Mouse (Mus musculus) lung, adult 2 months (tissue): ENCODE measurements around the gene Kcnn1. TPM values are rescaled to one million over a fixed set of nuclear protein-coding genes. Genes with fewer than 3 reads are reported as not detected.

Experiments used
- DNase-seq: peaks from one replicate; pipeline ENCODE4 v3.0.0; 2022
- H3K4me1 ChIP-seq: fragments of 200-500 bp; 2 replicates; pipeline ENCODE4 v1.6.1; 2011; ENCODE audit warnings: low read length; ENCODE audit not compliant: control insufficient read depth, insufficient read depth
- H3K4me3 ChIP-seq: fragments of 200-500 bp; replicated peaks from 2 replicates; pipeline ENCODE3; 2011; ENCODE audit warnings: low read depth, mild to moderate bottlenecking, control low read depth, low read length; ENCODE audit errors: extremely low read depth
- CTCF ChIP-seq: fragments of 200-500 bp; IDR thresholded peaks from 2 replicates; pipeline ENCODE4 v1.5.1; 2011; ENCODE audit warnings: mild to moderate bottlenecking, low read length, control low read depth; ENCODE audit not compliant: insufficient read depth
- POLR2A ChIP-seq: fragments of 200-500 bp; IDR thresholded peaks from 2 replicates; pipeline ENCODE4 v1.6.1; 2011; ENCODE audit warnings: low read depth, mild to moderate bottlenecking, control low read depth, low read length, borderline replicate concordance; ENCODE audit errors: extremely low read depth
- WGBS: fragments of 180-500 bp; shearing (Covaris S2); methylation state at CpG from one replicate; pipeline ENCODE4 v1.1.7; 2018; 5-methylcytosine and 5-hydroxymethylcytosine counted together
- polyA plus RNA-seq: library from polyadenylated mRNA; depleted of rRNA; stranded (reverse); fragments of >200 nt; gene quantifications from 2 replicates; pipeline ENCODE4 v1.2.3, GENCODE M21; 2012

The Kcnn1 gene
- polyA plus RNA-seq, 1 experiment, result 5.0 TPM

- no peak for DNase-seq
- Histone ChIP-seq H3K4me3 (no peak overlapping the region), H3K4me1 (peaks cover 3% of the 10 kb centered on the region)
- 39% methylated on average over 12 of the region's 12 CpGs for WGBS
- peak; percentile 68 for TF ChIP-seq CTCF
- TF ChIP-seq POLR2A, result 0 out of 2 replicates have a peak, but pooled peaks have one; percentile 10
Measured at GRCm38 (mm10) chr8:70893656-70894384, 30.8 kb upstream of the Kcnn1 start.

GRCm38 (mm10) chr8:70892896-70893655, 30.0 kb upstream of the Kcnn1 start:
- no peak for DNase-seq
- Histone ChIP-seq H3K4me1 (peaks cover 3% of the 10 kb centered on the region), H3K4me3 (no peak overlapping the region)
- 40% methylated on average over 20 of the region's 20 CpGs for WGBS
- TF ChIP-seq CTCF (no peak), POLR2A (no peak; the same call in 1 of the 2 replicates)

DNA sequence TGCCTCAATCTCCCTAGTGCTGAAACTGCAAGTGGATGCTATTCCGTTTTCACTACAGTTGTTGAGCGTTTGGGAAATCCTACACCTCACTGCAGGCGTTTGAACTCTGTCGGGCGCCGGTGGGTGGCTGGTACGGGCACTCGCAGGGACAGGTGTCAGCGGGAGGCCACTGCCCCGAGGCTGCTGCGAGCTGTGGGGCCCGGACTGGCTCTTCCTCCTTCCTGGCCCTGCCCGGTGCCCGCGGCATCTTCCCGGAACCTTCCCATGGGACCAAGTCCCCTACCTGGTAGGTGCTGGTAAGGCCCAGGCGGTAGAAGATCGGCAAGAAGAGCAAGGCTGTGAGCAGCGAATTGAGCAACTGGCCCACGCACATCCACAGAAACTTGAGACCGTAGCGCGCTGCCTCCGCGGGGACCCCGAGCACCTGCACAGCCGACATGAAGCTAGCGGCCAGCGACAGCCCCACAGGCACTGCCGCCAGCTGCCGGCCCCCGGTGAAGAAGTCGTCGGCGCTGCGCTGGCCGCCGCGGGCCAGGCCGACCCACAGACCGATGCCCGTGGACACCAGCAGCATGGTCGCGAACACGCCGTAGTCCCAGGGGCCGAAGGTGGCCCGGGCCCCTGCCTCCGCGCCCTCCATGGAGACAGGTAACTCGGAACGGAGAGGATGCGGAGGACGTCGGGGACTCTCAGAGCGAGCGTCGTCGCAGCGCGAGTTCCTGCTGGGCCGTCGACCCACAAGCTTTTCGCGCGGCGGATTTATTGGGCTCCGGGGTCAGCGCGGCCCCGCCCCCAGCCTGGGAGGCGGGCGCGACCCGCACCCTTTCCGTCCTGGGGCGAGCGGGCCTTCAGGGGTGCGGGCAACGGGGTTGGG, 29.2 kb upstream of the Kcnn1 start, which contains the start of gene Slc5a5:
Gene Slc5a5 (minus strand): TSS at position 736 of the 874 bp plus-strand sequence.
- H3K4me3 ChIP-seq, result no peak within 1 kb of the TSS
- H3K4me1 ChIP-seq, result peaks cover 3% of the 10 kb centered on the region
- WGBS, result 12% methylated on average over 80 of the region's 80 CpGs
- DNase-seq, result no peak
- TF ChIP-seq POLR2A (no peak), CTCF (no peak)

DNA sequence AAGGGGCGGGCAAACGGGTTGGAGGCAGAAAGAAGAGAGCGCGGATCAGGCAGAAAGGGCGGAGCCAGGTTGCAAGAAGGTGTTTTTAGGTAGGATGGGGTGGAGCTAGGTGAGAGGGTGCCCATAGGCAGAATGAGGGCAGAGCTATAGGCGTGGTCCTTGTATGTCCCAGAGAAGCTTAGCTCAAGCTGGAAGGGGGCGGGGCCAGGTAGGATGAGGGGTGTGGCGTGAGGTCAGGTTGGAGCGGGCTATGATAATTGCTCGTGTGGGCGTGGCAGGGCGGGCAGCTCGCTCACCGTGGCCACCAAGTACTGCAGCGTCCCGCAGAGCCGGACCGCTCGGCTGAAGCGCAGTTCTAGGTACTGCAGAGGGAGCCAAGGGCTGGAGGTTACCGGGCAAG, 28.3 kb upstream of the Kcnn1 start:
- 17% methylated on average over 20 of the region's 21 CpGs for WGBS
- TF ChIP-seq CTCF, result no peak
- TF ChIP-seq POLR2A, result no peak
- DNase-seq, result peak; percentile 66
- H3K4me3 ChIP-seq, result no peak overlapping the region
- H3K4me1 ChIP-seq, result peaks cover 3% of the 10 kb centered on the region

DNA sequence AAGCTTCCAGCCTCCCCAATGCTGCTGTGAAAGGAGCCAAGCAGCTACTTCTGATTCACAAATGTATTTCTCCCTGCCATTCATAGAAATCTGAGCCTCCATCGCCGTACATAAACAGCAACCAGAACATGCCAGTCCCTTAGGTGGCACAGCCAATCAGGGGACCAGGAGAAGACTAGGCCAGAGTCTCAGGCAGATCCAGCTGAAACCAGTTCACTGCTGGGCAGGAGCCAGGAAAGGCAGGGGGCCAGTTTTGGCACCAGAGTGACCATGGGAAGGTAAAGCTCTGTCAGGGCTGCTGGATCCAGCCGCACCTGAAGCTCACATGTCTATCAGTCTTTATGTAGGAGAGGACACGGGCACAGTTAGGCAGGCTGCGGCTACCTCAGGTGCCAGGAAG, 27.6 kb upstream of the Kcnn1 start:
- TF ChIP-seq CTCF, result no peak
- 86% methylated on average over 5 of the region's 5 CpGs for WGBS
- H3K4me1 ChIP-seq, result no peaks in the 10 kb centered on the region
- no peak overlapping the region for H3K4me3 ChIP-seq
- DNase-seq, result no peak

DNA sequence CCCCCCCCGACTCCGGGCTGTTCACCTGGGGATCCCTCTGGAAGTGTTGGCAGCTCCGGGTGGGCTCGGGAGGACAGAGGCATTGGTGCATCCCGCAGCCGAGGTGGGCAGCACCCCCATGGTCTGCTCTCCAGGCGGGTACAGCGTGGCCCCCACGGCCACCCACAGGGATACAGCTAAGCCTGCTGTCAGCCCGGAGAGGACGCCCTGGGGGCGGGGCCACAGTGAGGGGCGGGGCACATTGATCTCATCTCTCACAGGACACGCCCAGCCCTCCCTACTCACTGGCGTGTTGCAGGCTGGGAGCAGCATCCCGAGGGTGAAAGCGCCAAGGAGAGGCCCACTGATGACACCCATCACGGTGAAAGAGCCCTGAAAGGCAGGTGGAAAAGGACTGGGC, 24.6 kb upstream of the Kcnn1 start:
- Histone ChIP-seq H3K4me1 (no peaks in the 10 kb centered on the region), H3K4me3 (no peak overlapping the region)
- WGBS, result 12% methylated on average over 18 of the region's 18 CpGs
- DNase-seq, result no peak
- no peak for TF ChIP-seq CTCF
- no peak for TF ChIP-seq POLR2A

- WGBS, result 16% methylated on average over 12 of the region's 12 CpGs
- DNase-seq, result peak; percentile 10
- no peak for TF ChIP-seq POLR2A
- TF ChIP-seq CTCF, result no peak
Measured at GRCm38 (mm10) chr8:70885612-70886011, 22.6 kb upstream of the Kcnn1 start.

DNA sequence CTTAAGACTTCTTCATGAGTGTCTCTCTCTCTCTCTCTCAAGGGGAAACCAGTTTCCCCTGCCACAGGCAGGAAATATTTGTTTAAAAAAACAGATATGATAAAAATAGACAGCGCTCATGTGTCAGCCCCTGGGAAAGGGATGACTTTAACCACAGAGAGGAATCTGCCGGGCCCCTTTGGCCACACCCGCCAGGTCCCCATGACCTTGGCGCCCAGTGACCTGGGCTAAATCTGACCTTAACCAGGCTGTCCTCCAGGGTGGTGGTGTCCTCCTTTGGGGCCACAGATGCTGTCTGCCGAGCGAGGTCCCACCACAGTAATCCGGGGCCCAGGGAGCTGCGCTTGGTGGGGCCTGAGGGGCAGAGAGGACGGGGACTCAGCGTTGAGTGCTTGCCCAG, 21.6 kb upstream of the Kcnn1 start:
- TF ChIP-seq POLR2A, result no peak
- TF ChIP-seq CTCF, result no peak
- WGBS, result 56% methylated on average over 10 of the region's 10 CpGs
- no peak for DNase-seq
- H3K4me3 ChIP-seq, result no peak overlapping the region
- no peaks in the 10 kb centered on the region for H3K4me1 ChIP-seq

More at GRCm38 (mm10) chr8:70885612-70886011, 22.6 kb upstream of the Kcnn1 start:
- Histone ChIP-seq H3K4me3 (no peak overlapping the region), H3K4me1 (no peaks in the 10 kb centered on the region)

- no peaks in the 10 kb centered on the region for H3K4me1 ChIP-seq
- 77% methylated on average over 4 of the region's 4 CpGs for WGBS
- TF ChIP-seq POLR2A (no peak), CTCF (no peak)
- no peak overlapping the region for H3K4me3 ChIP-seq
- DNase-seq, result no peak
Measured at GRCm38 (mm10) chr8:70884186-70884585, 21.1 kb upstream of the Kcnn1 start.
